Mouse (Mus musculus): ENCODE data around the gene Uts2. TPM values are rescaled to one million over a fixed set of nuclear protein-coding genes. Genes with fewer than 3 reads are reported as not detected.
"Not testable (repeated sequence)": the region's sequence is repeated elsewhere in the genome, so short reads cannot be mapped to it uniquely, and the experiment has no call there.

Gene Uts2
- total RNA-seq, 1 experiment from 2014 or later, result not detected

DNA sequence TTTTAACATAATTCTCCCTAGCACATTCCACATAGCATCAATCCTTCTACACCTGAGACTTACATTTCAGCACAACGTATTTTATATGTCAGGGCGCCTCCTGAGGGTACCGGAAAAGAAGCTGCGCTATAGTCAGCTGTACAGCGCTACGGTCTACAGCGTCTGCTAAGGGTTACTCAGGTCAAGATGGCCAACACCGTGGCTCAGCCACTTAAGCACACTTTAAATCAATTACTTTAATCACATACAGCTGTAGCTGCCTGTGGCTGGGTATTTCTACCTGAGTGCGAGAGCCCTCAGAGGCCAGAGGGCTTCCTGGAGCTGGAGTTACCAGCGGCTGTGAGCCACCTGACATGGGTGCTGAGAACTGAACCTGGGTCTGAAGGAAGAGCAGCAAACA lies 19.0 kb downstream of the Uts2 start:
- no peak for DNase-seq

DNA sequence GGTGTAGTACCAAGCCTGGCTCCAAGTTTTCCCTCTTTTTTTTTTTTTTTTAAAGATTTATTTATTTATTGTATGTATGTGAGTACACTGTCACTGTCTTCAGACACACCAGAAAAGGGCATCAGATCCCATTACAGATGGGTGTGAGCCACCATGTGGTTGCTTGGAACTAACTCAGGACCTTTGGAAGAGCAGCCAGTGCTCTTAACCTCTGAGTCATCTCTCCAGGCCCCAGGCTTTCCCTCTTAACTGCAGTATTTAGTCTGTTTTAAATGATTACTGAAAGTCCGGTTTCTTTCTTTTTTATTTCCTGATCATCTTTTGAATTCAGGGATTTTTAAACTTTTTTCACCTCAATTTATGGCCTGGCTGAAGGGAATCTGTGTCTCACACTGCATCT lies 20.5 kb downstream of the Uts2 start:
- not testable (repeated sequence) for DNase-seq

DNA sequence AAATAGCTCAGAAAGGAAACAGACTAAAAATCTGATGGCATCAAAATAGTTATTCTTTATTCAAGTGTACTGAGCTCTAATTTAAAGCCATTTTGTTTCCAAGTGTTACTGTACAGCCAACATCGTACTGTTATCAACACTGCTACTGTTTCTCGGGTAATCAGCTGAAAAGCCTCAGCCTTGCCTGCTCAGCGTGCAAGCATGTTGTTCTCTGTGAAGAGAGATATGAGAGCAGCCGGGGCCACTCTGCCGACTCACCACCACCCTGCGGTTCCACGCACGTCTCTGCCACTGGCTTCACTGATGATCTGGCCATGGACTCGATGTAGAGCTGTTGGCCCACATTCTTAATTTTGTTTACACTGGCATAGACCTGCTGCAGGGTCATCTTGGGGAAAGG lies 27.3 kb downstream of the Uts2 start:
- DNase-seq, result no peak

DNA sequence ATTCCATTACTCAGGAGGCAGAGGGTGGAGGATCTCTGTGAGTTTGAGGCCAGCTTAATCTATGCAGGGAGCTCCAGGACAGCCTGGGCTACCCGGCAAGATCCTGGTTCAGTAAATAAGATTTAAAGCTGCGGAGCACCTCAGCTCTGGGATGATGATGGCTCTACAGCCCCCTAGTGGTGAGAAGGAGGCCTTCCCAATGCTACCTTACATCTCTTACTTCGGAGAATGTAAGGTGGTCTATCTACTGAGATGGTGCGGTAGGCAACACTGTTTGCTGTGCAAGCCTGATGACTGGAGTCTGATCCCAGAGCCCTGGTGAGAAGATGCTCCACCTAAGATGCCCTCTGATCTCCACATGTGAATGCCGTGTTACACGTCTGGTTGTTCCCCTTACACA lies 30.1 kb downstream of the Uts2 start:
- DNase-seq, result no peak

DNA sequence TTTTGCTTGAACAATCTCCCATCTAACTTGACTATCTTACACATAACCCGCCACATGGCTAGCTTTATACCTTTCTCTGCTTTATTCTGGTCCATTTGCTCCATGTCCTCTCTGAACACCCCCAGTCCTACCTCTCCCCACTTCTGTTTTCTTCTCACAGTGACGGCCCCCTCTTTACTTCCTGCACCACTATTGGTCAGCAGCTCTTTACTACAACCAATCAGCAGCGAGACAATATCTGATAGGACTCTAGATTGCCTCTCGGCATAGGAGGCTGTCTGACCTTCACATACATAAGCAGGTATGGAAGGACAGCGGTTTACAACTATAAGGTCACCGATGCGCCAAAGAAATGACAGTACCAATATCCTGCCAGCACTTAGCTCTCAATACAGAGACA lies 39.6 kb downstream of the Uts2 start:
- no peak for DNase-seq

DNA sequence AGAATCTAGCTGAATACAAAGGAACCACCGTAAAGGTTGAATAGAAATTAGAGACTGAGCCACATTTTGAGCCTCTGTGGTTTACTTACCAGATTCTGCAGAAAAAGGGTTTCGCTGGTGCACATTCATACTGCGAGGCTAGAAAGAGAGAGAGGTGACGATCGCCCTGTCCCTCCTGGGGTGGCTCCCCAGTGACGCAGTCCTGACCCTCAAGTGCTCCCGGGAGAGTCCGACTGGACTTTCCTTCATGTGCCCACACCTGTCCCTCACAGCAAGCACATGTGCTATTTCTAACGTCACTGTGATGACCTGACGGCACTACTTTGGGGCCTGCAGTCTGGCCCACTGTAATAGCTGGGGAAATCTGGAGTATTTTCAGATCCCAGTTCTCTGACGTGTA lies 40.9 kb downstream of the Uts2 start:
- DNase-seq, result no peak

DNA sequence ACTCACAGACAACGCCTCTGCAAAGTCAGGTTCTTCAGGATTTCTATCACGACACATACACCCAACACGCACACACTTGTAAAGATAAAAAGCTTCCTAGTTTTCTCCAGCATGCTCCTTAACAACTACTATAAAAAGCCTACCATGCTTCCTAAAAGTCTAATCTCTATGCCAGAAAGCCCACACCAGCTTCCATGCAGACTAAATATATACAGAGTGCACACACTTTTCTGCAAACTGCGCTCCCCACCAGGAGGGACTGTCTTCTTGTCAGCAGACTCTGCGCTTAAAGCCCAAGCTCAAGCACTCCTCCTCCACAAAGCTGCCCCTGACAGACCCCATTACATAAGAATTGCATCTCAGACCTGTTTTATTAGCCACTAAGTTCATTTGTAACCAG lies 44.6 kb downstream of the Uts2 start:
- DNase-seq, result no peak

DNA sequence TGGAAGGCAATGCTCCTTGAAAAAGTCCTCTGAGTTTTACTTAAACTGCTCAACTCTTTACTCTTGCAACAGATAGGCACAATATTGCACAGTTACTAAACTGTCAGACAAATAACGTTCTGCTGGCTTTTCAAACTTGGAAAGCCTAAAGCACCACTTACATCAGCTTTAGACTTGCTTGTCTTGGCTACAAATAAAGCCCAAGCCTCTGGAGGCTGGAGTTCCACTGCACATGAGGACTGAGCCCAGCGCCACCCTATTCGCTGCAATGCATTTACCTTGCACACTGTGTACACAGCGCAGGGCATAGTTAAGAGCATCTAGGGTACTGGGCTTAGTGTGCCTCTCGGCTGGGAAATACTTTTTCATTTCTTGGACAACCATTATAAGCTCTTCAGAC lies 46.4 kb downstream of the Uts2 start:
- no peak for DNase-seq

DNA sequence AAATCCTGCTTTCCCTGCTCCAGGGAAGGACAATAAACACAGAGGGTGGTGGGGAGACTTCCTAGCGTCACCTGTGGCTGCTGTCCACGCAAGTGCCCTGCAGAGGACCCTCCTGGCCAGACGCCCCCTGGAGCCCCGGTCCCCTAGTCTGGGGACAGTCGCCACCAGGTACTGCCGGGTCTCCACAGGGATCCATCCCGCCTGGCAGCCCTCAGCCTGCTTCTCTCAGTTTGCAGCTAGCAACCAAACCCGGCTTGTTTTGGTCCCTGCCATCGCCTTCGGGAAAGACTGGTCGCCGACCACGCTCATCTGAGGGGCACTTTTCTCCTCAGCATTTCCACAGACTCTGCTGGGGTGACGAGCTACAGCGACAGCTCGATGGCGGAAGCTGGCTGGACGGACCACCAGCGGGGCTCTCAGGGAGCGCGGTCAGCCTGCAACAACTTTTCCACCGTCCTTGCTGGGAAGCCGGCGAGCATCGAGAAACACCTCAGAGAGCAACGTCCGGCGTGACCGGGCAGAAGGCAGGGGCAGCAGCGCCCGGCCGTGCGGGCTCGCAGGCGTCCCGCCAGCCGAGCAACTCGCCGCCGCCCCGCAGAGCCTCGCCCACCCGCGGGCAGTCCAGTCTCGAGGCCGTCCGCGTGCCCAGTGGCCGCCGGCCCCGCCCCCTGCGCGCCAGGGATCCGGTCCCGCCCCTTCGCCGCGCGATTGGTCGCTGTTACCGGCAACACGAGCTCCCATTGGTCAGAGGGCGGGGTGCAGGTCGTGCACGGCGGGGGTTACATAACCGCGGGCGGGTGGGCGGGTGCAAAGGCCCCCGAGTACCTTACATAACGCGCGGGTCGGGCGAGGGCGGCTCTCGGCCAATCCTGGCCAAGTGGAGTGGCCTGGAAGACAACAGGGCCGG lies 47.4 kb downstream of the Uts2 start, which contains the start of gene Per3:
Gene Per3, minus strand, starts transcription at position 629 of the 907 bp plus-strand sequence.
- peak; percentile 99 for DNase-seq

DNA sequence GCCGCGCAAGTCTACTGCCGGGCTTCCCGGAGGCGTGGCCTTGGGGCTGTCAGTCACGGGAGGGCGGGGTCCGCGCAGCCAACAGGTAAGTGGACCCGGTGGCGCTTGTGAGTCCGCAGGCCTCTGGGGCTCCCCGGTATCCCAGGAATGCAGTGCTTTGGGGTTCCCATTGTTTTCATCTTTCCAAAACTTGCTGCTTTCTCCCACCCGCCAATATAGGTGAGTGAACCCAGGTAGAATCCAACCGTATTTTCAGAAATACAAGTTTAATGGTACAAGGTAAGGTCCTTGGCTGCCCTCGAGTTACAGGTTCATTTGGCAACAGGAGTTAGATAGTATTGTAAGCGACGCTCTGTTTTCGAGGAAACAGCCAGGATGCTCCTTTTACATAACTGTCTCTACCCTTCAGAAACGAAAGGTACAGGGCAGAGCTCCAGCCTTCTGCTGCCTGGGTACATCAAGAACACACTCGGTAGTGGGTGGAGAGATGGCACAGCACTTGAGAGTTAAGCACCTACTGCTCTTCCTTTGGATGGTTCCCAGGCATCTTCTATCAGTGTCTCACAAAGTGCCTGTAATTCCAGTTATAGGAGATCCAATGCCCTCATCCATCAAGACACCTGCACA lies 48.2 kb downstream of the Uts2 start:
- no peak for DNase-seq

DNA sequence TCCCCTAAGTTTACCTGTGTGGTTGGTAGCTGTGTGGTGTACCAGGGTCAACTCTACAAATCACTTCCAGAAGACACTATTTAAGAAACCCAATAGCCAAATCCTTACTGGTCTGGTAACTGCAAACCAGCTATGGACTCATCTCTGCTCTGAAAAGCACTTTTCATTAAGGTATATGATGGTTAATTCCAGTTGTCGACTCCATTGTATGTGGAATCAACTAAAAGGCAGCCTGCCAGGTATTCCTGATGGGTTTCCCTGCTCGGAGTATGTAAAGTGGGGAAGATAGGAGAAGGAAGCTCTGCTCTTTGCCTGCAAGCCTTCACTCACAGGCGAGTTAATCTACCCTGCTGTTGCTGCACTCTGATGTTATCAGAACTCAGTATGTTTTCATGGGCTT lies 49.6 kb downstream of the Uts2 start:
- DNase-seq, result no peak

DNA sequence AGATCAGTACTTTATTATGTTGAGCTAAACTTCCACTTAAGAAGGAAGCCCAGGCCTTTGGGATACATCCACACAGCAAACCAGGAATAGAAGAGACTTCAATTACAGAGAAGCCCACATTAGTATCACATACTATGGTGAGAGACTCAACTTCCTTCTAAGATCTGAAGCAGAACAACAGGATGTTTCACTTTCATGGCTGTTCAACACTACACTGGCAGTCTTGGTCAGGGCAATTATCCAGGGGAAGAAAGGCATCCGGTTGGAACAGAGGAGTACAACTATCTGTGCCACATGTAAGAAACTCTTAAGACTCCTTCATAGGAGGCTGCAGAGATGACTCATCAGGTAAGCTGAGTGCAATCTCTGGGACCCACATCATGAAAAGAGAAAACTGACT lies 54.3 kb downstream of the Uts2 start:
- no peak for DNase-seq

Other genes with a start within 250 kb of the Uts2 start
- 23.4 and 32.5 TPM in 2 replicates for gene Errfi1, start 143.2 kb upstream of the Uts2 start, total RNA-seq (2021)
- 284 and 290 TPM in 2 replicates for gene Park7, start 82.7 kb upstream of the Uts2 start, total RNA-seq (2021)
- 0.15 TPM in 1 of 2 replicates, not detected in the other for gene Tnfrsf9, start 82.5 kb upstream of the Uts2 start, total RNA-seq (2021)
- 29.7 and 55.5 TPM in 2 replicates for gene Per3, start 47.6 kb downstream of the Uts2 start, total RNA-seq (2021)
- 82.5 and 88.5 TPM in 2 replicates for gene Vamp3, start 60.9 kb downstream of the Uts2 start, total RNA-seq (2021)
- not detected in 2 replicates for gene Gm13090, start 92.5 kb downstream of the Uts2 start, total RNA-seq (2021)